Mouse (Mus musculus): ENCODE measurements at regions not wholly inside any gene's neighbourhood (a gene's known extent, or its start where the extent isn't known, plus 50 kb on each side); places are given as distances from the start of the nearest gene placed in this dataset.

DNA sequence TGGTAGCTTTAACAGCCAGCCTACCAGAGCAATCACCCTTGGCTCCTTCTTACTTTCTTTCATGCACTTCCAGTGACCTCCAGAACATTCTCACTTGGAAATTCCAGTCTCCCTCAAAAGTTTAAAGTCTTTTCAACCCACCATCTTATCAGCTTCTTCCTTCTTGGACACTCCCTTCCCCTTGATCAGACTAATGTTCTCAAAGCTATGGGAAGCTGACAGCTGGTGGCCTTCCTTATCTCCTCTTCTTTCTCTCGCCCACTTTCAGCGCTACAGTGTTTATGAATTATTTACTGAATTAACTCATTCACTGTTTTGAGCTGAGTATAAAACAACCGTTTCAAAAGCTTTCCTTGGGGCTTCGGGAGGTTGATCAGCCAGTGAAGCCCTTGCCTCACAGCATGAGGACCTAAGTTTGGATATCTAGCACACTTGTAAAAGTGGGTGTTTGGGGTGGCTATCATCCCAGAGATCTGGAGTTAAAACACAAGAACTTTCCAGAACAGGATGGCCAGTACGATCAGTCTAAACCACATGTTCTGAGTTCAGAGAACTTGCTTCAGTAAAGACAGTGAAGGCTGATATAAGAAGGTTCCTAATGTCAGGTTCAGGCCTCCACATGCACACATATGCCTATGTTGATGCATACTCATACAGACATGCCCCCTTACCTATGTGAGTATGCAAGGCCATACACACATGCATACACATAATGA is 59.7 kb upstream of the Ikzf2 start:
- no peak for DNase-seq

DNA sequence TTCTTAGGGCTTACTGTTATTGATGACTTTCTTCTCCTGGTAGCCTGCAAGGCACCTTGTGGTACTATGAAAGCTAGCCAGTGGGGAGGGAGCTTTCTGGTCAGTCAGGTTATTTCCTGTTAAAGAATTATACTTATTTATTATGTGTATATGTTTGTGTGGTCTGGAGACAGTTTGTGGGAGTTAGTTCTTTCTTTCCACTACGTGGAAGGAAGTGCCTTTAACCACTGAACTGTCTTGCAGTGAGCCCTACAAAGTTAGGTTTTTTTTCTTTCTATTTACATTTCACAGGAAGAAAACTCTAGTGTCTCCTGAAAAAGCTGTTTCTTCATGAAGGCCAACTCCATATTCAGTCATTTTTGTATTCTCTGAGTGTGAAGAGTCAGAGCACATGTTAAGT is 65.7 kb upstream of the Ikzf2 start:
- DNase-seq: no peak

DNA sequence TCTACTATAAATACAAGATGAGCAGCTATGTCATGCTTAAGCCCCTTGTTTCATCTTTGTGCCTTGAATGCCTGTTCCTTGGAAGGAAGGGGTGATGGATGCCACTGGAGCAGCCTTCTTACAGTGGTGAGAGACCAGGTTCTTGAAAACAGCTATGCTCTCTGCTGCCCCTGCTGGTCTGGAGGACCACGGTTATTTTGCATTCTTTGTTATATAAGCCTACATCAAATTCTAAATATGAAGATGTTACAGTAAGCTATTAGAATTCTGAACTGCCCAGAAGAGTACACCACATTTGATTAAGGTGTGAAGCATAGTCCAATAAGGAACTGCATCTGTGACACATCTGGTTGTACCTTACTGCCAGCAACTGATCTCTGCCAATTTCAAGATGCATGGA is 69.1 kb upstream of the Spag16 start:
- no peak for DNase-seq

DNA sequence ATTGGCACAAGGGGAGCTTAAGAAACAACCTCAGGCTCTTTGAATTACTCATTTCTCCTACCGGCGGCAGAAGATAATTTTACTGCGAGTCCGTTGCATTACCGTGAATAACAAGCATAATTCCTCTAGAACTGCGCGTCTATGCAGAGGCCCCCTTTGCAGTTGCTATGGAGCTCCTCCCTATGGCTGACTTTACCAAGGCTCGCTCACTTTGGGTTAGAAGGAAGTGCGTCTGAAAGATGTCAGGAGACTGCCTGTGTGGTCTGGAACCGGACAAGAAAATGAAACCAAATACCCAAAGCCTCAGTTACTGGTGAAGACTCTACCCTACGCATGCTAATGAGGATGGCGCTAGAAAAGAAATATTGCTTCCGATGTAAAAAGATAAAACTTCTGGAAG is 67.2 kb upstream of the Spag16 start:
- peak in 1 of 2 experiments; percentile 39 for DNase-seq

DNA sequence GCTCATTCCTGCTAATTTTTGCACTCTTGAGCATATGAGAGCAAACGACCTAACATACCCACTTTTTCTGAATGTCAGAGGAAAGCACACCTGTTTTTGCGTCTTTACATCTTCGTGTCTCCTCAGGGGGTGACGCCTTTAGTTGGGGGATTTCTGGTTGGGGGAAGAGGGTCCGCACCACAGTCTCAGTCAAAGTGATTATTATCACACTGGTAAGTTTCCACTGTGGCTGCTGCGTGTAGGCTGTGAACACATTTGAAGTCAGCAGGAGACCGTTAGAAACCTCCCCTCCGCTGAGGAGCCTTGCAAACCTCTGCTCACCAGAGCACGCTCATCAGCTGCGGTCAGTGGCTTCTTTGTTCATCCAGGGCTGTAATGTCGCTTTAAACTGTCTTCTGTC is 58.1 kb upstream of the Spag16 start:
- DNase-seq: peak; percentile 65 to 80

DNA sequence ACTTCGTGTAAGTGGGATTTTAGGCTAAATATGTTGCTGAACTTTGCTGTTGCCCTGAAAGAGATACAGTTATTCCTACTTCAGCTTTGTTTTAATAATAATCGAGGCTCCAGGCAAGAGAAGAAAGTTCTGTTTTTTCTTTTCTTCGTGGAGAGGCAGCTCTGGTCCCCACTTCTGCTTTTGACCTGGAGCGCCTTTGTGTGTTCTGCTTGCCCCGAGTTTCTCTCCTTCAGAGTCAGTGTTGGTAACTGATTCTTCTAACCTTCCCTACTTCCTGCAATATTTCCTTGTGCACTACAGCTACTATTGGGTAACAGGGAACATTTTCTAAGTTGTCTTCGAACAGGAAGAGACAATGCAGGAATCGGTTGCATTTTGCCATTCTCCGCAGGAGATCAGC is 56.6 kb upstream of the Spag16 start:
- DNase-seq: no peak

DNA sequence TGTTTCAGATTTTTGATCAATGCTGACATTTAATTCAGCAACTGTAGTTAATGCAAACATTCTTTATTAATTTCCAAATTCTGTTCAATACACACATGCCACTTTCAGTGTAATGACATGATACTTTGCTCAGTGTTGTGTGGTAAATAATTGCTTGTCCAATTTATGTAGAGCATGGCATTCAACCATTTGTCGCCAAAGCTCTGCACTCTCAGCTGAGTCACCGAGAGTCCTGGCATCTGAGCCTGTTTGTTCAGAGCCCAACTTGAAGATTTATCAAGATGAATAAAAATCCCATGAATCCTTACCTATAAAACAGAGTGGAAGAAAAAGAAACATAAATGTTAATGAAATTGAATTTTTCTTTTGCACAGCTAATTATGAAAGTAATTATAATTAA is 55.3 kb upstream of the Spag16 start:
- no peak for DNase-seq

DNA sequence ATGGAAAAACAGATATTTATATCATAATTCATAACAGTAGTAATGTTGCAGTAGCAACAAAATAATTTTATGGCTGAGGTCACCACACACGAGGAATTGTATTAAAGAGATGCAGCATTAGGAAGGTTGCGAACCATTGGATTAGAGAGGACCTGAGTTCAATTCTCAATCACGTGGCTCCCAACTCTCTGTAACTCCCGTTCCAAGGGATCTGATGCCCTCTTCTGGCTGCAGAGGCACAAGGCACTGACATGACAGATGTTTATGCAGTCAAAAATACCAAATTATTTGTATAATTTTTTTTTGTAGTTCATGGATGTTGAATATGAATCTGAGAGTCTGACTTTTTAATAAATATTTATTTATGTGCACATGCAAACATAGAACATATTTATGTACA is 51.2 kb upstream of the Spag16 start:
- DNase-seq: peak in 1 of 2 experiments; percentile 44

Measured in thymus, adult 18-20 months (tissue).